Mouse (Mus musculus) cortical plate, adult 2 months (tissue): ENCODE results near the gene Nup160.

Experiments
- CTCF ChIP-seq: fragments of 200-500 bp; IDR thresholded peaks from 2 replicates; pipeline ENCODE4 v1.5.1; 2011; ENCODE audit warnings: mild to moderate bottlenecking, control low read depth, low read length; ENCODE audit not compliant: insufficient read depth; ENCODE audit errors: extremely low read depth
- POLR2A ChIP-seq: fragments of 200-500 bp; IDR thresholded peaks from 2 replicates; pipeline ENCODE4 v1.6.1; 2011; ENCODE audit warnings: mild to moderate bottlenecking, low read length, control low read depth; ENCODE audit not compliant: insufficient read depth; ENCODE audit errors: extremely low read depth

DNA sequence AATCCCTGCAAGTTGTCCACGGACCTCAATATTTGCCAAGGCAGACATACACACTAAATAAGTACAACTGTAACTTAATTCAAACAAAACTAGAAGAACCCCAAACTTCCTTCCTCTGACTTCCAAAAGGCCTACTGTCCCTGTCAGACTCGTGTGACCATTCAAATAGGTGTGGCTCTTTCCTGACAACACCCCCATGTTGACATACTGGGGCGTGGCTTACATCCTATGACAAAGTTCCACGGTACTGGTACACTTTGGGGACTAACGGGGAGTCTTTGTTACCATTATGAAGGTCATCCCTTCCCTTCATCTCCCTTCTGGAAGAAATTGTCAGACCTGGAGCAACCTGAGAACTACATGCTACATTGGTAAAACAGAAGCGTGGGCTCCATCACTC lies 29.9 kb upstream of the Nup160 start:
- TF ChIP-seq POLR2A (no peak), CTCF (no peak)
